Mouse (Mus musculus): Measurements from ENCODE around the gene Zcchc14. TPM values are rescaled to one million over a fixed set of nuclear protein-coding genes. Genes with fewer than 3 reads are reported as not detected.

Zcchc14 gene
- total and polyA plus RNA-seq, 2 experiments from 2014 or later: 16.9 to 66.5 TPM

GRCm38 (mm10) chr8:121568321-121568720 is 84.4 kb downstream of the Zcchc14 start:
- no peak for TF ChIP-seq CTCF (IDR thresholded peaks at IDR 0.05)
- ATAC-seq (ENCODE audit: low FRiP score) (no peak), DNase-seq (ENCODE audit: low spot score) (no peak)
- Histone ChIP-seq H3K9ac (replicated peaks; ENCODE audit: low read length, poor library complexity, severe bottlenecking) (no peak overlapping the region), H3K27ac (ENCODE audit: low read depth, low read length) (no peak overlapping the region), H3K36me3 (ENCODE audit: insufficient read depth, low read length) (peaks cover 10% of the 10 kb centered on the region; the same call in 1 of the 2 replicates), H3K4me1 (ENCODE audit: insufficient read depth, low read length) (no peaks in the 10 kb centered on the region), H3K4me2 (ENCODE audit: low read depth, low read length, poor library complexity, severe bottlenecking) (no peak overlapping the region), H3K9me3 (ENCODE audit: low read length) (no peaks in the 10 kb centered on the region), H3K27me3 (ENCODE audit: insufficient read depth, low read length) (no peaks in the 10 kb centered on the region), H3K4me3 (ENCODE audit: low read depth, low read length) (no peak overlapping the region)
- WGBS: 81% methylated on average over 6 of the region's 6 CpGs

- Histone ChIP-seq H3K4me3 (ENCODE audit: low read depth, low read length) (no peak overlapping the region), H3K4me2 (ENCODE audit: low read depth, low read length, poor library complexity, severe bottlenecking) (no peak overlapping the region), H3K9ac (replicated peaks; ENCODE audit: low read length, poor library complexity, severe bottlenecking) (no peak overlapping the region), H3K27ac (ENCODE audit: low read depth, low read length) (no peak overlapping the region), H3K27me3 (ENCODE audit: insufficient read depth, low read length) (no peaks in the 10 kb centered on the region), H3K36me3 (ENCODE audit: insufficient read depth, low read length) (peaks cover 24% of the 10 kb centered on the region), H3K4me1 (ENCODE audit: insufficient read depth, low read length) (no peaks in the 10 kb centered on the region), H3K9me3 (ENCODE audit: low read length) (no peaks in the 10 kb centered on the region)
- TF ChIP-seq CTCF (IDR thresholded peaks at IDR 0.05): no peak
- WGBS: 54% methylated on average over 6 of the region's 6 CpGs
- no peak for ATAC-seq (ENCODE audit: low FRiP score)
- DNase-seq (ENCODE audit: low spot score): no peak
Observed at GRCm38 (mm10) chr8:121563701-121564100, 89.0 kb downstream of the Zcchc14 start.

- Histone ChIP-seq H3K27ac (ENCODE audit: low read depth, low read length) (no peak overlapping the region), H3K4me2 (ENCODE audit: low read depth, low read length, poor library complexity, severe bottlenecking) (no peak overlapping the region), H3K4me3 (ENCODE audit: low read depth, low read length) (no peak overlapping the region), H3K36me3 (ENCODE audit: insufficient read depth, low read length) (peaks cover 30% of the 10 kb centered on the region), H3K9me3 (ENCODE audit: low read length) (no peaks in the 10 kb centered on the region), H3K4me1 (ENCODE audit: insufficient read depth, low read length) (no peaks in the 10 kb centered on the region), H3K9ac (replicated peaks; ENCODE audit: low read length, poor library complexity, severe bottlenecking) (no peak overlapping the region), H3K27me3 (ENCODE audit: insufficient read depth, low read length) (no peaks in the 10 kb centered on the region)
- WGBS: 78% methylated on average over 9 of the region's 9 CpGs
- DNase-seq (ENCODE audit: low spot score) (no peak), ATAC-seq (ENCODE audit: low FRiP score) (no peak)
- TF ChIP-seq CTCF (IDR thresholded peaks at IDR 0.05): no peak
Observed at GRCm38 (mm10) chr8:121562941-121563351, 89.8 kb downstream of the Zcchc14 start.

DNA sequence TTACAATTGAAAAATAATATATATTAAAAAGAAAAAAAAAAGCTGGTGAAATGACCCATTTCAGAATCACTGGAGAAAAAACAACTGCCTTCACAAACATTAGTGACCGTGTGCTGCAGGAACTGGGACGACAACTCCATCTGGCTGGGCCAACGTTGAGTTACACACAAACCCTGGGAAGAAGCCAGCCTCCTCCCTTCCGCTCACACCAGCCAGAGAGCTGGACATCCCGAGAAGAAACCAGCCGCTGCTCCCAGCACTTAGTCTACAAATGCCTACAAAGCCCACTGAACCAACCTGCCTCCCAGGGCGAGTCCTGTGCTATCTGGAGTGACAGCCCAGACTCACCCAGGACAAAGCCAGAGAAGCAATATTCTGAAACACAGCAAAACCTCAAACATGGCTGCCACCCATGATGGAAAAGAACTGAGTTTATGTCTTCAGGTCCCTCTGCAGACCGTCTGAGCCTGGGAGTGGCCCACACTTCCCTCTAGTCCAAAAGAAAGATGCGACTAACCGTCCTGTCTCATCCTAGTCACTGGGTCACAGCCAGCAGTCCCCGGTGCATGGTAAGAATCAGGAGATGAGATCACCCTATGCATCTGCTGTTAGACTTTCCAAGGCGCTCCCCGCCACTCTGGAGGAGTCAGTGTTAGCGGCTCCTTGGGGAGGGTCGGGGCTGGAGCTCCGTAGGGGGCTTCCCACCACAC is 90.9 kb downstream of the Zcchc14 start:
- no peak overlapping the region for H3K27ac ChIP-seq (ENCODE audit: low read depth, low read length)
- ATAC-seq (ENCODE audit: low FRiP score): no peak

GRCm38 (mm10) chr8:121560432-121561100 is 92.1 kb downstream of the Zcchc14 start:
- ATAC-seq (ENCODE audit: low FRiP score): no peak
- DNase-seq (ENCODE audit: low spot score): no peak
- no peak overlapping the region for H3K27ac ChIP-seq (ENCODE audit: low read depth, low read length)
- no peak overlapping the region for H3K4me3 ChIP-seq (ENCODE audit: low read depth, low read length)
- H3K9me3 ChIP-seq (ENCODE audit: low read length): no peaks in the 10 kb centered on the region
- H3K27me3 ChIP-seq (ENCODE audit: insufficient read depth, low read length): no peaks in the 10 kb centered on the region
- no peak overlapping the region for H3K4me2 ChIP-seq (ENCODE audit: low read depth, low read length, poor library complexity, severe bottlenecking)
- 92% methylated on average over 7 of the region's 7 CpGs for WGBS
- no peaks in the 10 kb centered on the region for H3K4me1 ChIP-seq (ENCODE audit: insufficient read depth, low read length)
- H3K36me3 ChIP-seq (ENCODE audit: insufficient read depth, low read length): peaks cover 32% of the 10 kb centered on the region
- TF ChIP-seq CTCF (IDR thresholded peaks at IDR 0.05): no peak
- H3K9ac ChIP-seq (replicated peaks; ENCODE audit: low read length, poor library complexity, severe bottlenecking): no peak overlapping the region

More for the DNA sequence above, 90.9 kb downstream of the Zcchc14 start:
- WGBS: 86% methylated on average over 15 of the region's 16 CpGs
- H3K4me1 ChIP-seq (ENCODE audit: insufficient read depth, low read length): no peaks in the 10 kb centered on the region
- no peak overlapping the region for H3K9ac ChIP-seq (replicated peaks; ENCODE audit: low read length, poor library complexity, severe bottlenecking)
- H3K4me3 ChIP-seq (ENCODE audit: low read depth, low read length): no peak overlapping the region
- H3K27me3 ChIP-seq (ENCODE audit: insufficient read depth, low read length): no peaks in the 10 kb centered on the region
- peaks cover 30% of the 10 kb centered on the region for H3K36me3 ChIP-seq (ENCODE audit: insufficient read depth, low read length)
- TF ChIP-seq CTCF (IDR thresholded peaks at IDR 0.05): no peak
- DNase-seq (ENCODE audit: low spot score): no peak
- H3K9me3 ChIP-seq (ENCODE audit: low read length): no peaks in the 10 kb centered on the region
- H3K4me2 ChIP-seq (ENCODE audit: low read depth, low read length, poor library complexity, severe bottlenecking): no peak overlapping the region

DNA sequence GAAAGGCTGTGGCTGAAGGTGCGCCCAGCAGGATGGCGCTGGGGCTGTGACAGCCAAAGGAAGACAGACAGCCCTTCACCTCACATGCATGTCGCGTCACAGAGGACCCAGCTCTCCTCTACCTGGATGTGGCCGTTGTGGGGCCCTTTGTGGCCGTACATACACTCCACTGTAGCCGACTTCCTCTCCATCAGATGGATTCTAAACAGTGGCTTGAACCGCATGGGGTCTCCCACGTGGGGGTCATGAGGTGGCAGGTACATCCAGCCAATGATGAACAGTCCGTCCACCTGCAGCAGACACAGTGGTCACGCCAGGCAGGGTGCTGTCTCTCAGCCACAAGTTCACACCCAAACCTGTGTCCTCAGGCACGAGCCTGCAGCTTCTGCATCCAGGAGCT is 92.9 kb downstream of the Zcchc14 start:
- no peaks in the 10 kb centered on the region for H3K4me1 ChIP-seq (ENCODE audit: insufficient read depth, low read length)
- no peak overlapping the region for H3K9ac ChIP-seq (replicated peaks; ENCODE audit: low read length, poor library complexity, severe bottlenecking)
- H3K9me3 ChIP-seq (ENCODE audit: low read length): no peaks in the 10 kb centered on the region
- DNase-seq (ENCODE audit: low spot score) (no peak), ATAC-seq (ENCODE audit: low FRiP score) (no peak)
- no peak for TF ChIP-seq CTCF (IDR thresholded peaks at IDR 0.05)
- WGBS: 94% methylated on average over 12 of the region's 12 CpGs
- no peak overlapping the region for H3K27ac ChIP-seq (ENCODE audit: low read depth, low read length)
- peaks cover 29% of the 10 kb centered on the region for H3K36me3 ChIP-seq (ENCODE audit: insufficient read depth, low read length)
- no peak overlapping the region for H3K4me2 ChIP-seq (ENCODE audit: low read depth, low read length, poor library complexity, severe bottlenecking)
- no peak overlapping the region for H3K4me3 ChIP-seq (ENCODE audit: low read depth, low read length)
- H3K27me3 ChIP-seq (ENCODE audit: insufficient read depth, low read length): no peaks in the 10 kb centered on the region

All from midbrain, postnatal 0 days (tissue).